ENCODE assay signal across 9 mouse cellular contexts in genomic region chr19:4045966-4046865, GRCm38 (mm10). TPM values are rescaled to one million over a fixed set of nuclear protein-coding genes. Genes with fewer than 3 reads are reported as not detected.
A peak's percentile ranks its signal among the peaks of the same experiment; 100 is the strongest.
DNase-seq lines count a peak whose midpoint lies in the region; ATAC-seq lines count a peak whose summit lies in the region.
"Had no signal": no experiment of that assay in that cellular context is flagged by ENCODE, and none has a peak within 500 bp of the region (broad histone marks: within the 10 kb centered on the region; RNA-seq: fewer than 3 reads in every experiment).

Gene Gstp2 (minus strand): TSS chr19:4046023.

- H3K36me3 ChIP-seq in hindbrain, embryonic 11.5 days (ENCODE audit: control insufficient read depth, insufficient read depth, low read length): no peaks in the 10 kb centered on the region

- no peak within 1 kb of the TSS for H3K4me3 ChIP-seq in hindbrain, embryonic 11.5 days (ENCODE audit: low read depth, low read length)

- peak; percentile 99 for DNase-seq in R1 (ENCODE audit: low read depth, low spot score)
- DNase-seq in frontal cortex, postnatal 10 days (ENCODE audit: low spot score in 2 of 2): peak; percentile 59 to 66
- DNase-seq in hindbrain, embryonic 11.5 days (ENCODE audit: low spot score): peak; percentile 51
- peak; percentile 80 to 81 for DNase-seq in layer of hippocampus, postnatal 14 days (ENCODE audit: low spot score in 2 of 2)
- peak; percentile 93 for DNase-seq in lung, postnatal 10 days
- DNase-seq in right cerebral cortex, postnatal 36 days (ENCODE audit: low spot score in 2 of 2): peak; percentile 76 to 79
- DNase-seq in thymus, postnatal 36 days: no peak

- WGBS in hindbrain, embryonic 11.5 days: 60% methylated on average over 16 of the region's 16 CpGs

- ATAC-seq in cerebellum, adult (ENCODE audit: insufficient number of reproducible peaks, low FRiP score, low TSS enrichment): peak; percentile 69; the same call in 1 of the 2 replicates
- ATAC-seq in hindbrain, embryonic 11.5 days (ENCODE audit: low FRiP score): no peak

- no peaks in the 10 kb centered on the region for H3K9me3 ChIP-seq in hindbrain, embryonic 11.5 days (ENCODE audit: control insufficient read depth, low read length)

- H3K9ac ChIP-seq in hindbrain, embryonic 11.5 days (ENCODE audit: low read depth, low read length): no peak within 1 kb of the TSS

- H3K27me3 ChIP-seq in hindbrain, embryonic 11.5 days (ENCODE audit: control insufficient read depth, insufficient read depth, low read length): no peaks in the 10 kb centered on the region

- no peak within 1 kb of the TSS for H3K27ac ChIP-seq in hindbrain, embryonic 11.5 days (ENCODE audit: low read depth, low read length)

- H3K4me1 ChIP-seq in hindbrain, embryonic 11.5 days (replicated peaks; ENCODE audit: control insufficient read depth, insufficient read depth, low read length): no peaks in the 10 kb centered on the region

- H3K4me2 ChIP-seq in hindbrain, embryonic 11.5 days (replicated peaks; ENCODE audit: low read depth, low read length): no peak within 1 kb of the TSS

RNA-seq across cellular contexts. Expression of gene Gstp2, which starts in this region (rescaled TPM):
- polyA plus RNA-seq in hindbrain, embryonic 11.5 days (2014; fragmentation: Nextera tagmentation; extraction: Ambion mirVana): 1.1 and 2.9 TPM in 2 replicates
- total RNA-seq in layer of hippocampus, postnatal 14 days (2021): 10 to 100 TPM; 25.9 to 48.3 TPM
- polyA plus RNA-seq: neural tube, embryonic 14.5 days had no signal

Comparison
In these comparisons a context has a peak if more than half of its experiments do, and no peak if none do; other contexts are left out.
1. DNase-seq: peak in R1 (single experiment), frontal cortex, postnatal 10 days (2 of 2), hindbrain, embryonic 11.5 days (single experiment), layer of hippocampus, postnatal 14 days (2 of 2), lung, postnatal 10 days (single experiment) and right cerebral cortex, postnatal 36 days (2 of 2); none in thymus, postnatal 36 days (0 of 2).